Mouse (Mus musculus): ENCODE results near the gene D930020B18Rik. TPM values are rescaled to one million over a fixed set of nuclear protein-coding genes. Genes with fewer than 3 reads are reported as not detected.

Gene D930020B18Rik
- total RNA-seq, 2 experiments from 2014 or later: not detected

DNA sequence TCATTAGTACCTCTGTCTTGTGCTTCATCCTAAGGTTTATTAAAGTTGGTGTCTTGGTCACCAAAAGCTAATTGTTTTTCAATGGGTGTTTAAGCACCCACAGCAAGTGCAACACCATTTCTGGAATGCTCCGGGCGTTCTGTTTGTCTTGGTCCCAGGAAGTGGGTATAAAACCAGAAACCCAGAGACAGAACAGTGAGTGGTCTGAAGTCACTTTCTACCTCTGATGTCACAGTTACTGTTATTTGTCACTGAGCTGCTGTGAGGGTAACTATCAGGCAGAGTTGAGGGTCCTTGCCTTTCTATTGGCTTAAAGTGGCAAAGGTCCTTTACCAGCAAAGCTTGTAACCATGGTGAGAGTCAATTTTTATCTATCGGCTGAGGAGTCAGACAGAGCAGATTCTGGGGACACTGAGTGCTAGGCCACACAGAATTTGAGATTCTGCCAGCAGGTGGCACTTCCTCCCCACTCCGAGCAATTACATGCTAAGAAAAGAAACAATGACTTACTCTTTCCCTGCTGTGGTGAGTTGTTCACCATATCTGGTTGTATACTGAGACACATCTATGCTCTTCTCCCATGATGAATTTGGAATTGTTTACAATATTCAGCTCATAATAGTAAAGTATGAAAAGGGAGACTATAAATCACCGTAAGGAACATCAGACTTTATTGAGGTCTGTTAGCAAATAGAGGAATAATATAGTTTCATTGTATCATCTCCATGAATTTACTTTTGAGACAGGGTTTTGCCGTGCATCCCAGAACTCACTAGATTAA lies 1.0 kb upstream of the D930020B18Rik start:
- peak; percentile 6 to 34 for DNase-seq

DNA sequence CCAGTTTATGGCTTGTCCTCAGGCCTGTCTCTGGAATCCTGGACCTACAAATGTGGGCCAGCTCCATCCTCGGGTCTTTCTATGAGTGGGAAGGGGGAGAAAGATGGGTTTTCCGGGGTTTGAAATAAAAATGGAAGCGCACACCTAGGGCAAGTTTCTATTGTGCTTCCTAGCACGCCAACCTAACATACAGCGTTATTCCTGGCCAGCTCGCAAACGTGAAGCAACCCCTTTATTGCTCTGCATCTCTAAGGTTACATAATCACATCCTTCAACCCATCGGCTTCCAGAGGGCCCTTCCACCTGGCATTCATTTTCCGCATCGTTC lies 480 bp upstream of the D930020B18Rik start:
- DNase-seq: no peak

DNA sequence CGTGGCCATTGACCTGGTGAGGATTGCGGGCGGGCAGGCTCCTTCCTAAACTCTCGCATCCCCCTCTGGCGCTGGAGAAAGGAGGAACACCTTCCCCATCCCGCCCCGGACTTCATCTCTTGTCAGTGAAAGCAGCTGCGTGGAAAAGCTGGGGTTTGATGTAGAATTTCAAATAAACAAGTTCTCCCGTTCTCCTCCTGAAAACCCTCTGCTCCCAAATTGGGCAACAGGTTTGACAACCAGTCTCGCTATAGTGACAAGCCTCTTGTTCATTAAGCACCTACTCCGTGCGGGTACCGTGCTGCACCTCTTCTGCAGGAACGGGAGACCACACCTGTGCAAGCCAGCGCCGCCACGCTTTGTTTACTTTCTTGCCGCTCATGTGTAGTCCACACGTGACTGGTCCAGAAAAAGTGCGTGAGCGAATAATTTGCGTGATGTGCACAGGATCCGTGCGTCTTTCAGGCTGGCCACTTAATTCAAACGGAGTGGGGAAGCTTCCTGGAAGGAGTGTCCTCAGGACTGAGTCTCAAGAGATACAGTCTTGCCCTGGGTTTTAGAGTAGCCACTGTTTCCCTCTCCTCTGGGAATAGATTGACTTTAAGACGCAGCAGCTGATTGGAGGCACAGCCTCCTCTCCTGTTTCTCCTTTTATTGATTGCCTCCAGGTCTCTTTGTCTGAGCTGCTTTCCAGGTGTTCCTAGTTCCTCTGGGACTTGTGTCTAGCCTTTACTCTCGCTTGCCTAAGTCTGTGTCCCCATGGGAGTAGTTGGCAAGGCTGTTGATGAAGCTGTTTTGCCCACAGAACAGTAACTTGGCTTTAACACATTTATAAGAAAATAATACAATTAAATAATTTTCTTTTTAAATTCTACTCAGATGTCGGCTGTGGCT lies 913 bp downstream of the D930020B18Rik start:
- peak in 1 of 2 experiments; percentile 8 for DNase-seq

DNA sequence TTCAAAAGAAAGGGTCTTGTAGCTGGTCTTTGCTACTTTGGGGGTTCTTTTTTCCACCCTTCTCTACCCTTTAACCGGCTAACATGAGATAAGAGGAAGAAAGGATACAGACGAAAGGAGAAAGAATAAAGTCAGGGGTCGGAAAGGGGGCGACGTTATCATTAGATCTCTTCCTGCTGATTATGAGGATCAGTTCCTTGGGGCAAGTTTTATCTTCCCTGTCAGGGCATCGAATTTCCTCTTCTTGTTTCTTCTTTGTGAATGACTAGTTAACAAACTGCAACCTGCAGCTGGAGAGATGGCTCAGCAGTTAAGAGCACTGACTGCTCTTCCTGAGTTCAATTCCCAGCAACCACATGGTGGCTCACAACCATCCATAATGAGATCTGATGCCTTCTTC lies 4.9 kb downstream of the D930020B18Rik start:
- no peak for DNase-seq

DNA sequence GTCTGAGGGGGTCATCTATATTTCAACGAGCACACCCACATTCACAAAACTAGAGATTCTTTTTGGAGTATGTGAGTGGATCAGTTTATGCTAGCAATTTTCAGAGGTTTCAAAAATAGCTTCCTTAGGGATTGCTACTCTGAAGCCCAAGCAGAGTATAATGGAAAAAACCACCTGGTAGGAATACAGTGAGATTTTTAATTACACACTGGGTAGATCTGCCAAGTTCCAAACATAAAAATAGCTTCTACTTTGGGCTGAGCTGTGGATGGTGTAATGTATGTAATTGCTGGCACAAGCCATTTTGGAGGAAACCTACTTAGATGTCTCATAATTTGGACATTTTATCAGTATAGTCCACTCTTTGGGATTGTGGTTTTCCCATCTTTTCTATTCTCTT lies 11.7 kb downstream of the D930020B18Rik start:
- no peak for DNase-seq

DNA sequence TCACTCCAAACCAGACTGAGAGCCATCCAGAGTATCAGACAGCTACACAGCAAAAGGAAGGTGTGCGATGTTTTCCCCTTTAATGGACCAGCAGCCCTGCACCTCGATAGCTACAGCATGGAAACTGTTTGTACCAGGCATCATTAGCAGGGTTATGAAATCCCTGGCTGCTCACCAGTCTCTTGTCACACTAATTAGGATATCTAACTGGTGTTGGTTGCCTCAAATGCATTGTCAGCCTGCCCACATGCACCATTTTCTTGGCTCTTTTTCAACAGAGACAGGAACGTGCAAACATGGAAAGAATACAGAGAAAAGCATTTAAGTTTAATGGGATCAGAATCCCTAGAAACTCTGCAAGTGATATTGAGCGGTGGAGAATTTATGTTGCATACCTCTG lies 14.5 kb downstream of the D930020B18Rik start:
- no peak for DNase-seq

DNA sequence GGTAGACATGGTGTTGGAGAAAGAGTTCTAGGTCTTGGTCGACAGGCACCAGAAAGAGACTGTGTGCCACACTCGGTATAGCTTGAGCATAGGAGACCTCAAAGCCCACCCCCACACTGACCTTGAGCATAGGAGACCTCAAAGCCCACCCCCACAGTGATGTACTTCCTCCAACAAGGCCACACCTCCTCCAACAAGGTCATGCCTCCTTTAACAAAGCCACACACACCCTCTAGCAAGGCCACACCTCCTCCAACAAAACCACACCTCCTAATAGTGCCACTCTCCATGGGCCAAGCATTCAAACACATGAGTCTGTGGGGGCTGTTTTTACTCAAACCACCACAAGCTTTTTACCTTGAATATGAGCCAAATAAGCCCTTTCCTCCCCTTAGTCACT lies 21.3 kb downstream of the D930020B18Rik start:
- no peak for DNase-seq

DNA sequence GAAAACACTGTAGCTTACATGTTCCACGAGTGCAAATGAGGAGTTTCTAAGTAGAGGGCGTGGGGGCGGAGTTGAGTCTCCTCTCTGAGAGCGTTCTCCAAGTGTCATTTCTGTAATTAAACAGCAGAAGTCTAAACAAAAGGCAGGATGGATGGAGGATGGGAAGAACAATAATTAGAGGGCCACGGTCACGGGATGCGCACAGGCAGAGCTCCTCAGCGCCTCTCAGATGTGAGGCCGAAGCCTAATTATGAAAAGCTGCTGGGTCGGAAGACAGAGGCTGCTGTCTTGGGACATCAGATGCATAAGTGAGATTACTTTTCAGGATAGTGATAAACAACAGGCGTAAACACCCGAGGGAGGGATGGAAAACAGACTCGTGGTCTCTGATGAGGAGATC lies 22.2 kb downstream of the D930020B18Rik start:
- DNase-seq: no peak

DNA sequence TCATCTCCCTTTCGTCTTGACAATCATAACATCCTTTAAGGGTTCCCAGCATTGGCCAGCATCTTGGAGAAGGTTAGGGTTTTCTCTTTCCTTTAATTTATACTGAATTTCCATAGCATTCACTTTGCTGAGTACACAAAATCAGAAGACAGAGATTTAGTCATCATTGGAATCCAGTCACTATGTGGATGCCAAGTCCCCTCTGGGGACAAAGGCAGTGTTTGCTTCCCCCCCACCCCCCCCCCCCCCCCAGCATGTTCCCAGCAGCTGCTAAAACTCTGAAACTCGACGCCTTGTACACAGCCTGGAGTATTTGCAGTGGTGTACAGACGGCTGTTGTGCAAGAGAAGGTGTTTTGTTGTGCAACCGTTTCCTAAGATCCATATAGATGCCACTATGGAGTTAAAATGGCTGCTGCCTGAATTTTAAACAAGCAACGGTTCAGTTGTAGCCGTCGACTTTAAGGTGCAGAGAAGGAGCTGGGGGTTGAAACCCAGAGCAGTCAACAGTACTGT lies 24.3 kb downstream of the D930020B18Rik start:
- DNase-seq: peak; percentile 18 to 43

DNA sequence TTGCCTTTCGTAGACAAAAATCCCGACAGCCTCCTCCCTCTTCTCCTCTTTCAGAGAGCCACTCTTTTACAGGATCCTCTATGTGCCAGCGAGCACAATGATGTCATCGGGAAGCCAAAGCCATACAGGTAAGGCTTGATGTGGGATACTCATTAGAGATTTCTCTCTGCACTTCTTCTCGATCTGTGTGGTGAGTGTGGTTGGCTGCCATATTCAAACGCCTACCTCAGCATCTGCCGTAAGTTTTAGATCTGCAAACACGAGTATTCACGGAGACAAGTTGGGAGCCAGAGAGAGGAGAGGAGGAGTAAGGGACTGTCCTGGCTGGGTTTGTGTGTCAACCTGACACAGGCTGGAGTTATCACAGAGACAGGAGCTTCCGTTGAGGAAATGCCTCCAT lies 27.7 kb downstream of the D930020B18Rik start:
- DNase-seq: no peak

DNA sequence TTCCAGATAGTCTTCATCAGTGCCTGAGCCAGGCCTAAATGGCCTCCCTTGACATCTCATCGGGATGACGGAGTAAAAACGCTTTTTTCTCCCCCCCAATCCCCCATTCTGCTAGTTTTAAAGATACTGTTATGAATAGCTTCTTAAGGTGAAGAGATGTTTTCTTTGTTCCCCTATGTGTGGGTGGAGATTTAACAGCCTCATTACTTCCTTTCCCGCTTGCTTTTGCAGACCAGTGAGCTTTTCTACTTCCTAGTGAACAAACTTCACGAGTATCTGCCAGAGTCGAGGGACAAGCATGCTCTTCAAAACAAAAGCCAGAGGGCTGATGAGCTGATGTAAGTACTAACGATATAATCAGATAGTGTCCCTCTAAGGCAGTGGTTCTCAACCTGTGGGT lies 35.6 kb downstream of the D930020B18Rik start:
- DNase-seq: no peak

DNA sequence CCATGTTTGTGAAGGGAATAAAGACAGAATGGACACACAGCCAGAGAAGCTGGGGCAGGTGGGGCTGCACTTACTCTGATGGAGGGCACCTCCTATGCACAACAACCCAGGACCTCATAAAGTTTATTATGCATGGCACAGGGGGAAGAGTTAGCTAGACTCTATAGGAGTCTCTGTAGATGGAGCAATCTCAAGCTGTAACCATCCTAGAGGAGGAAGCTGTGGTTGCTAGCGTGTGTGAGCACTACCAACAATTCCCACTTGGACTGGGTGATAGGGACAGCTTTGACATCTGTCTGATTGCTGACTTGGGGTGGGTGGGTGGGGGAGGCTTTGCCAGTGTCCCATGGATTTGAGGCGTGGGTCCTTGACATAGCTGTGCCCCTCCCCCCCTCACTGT lies 39.5 kb downstream of the D930020B18Rik start:
- DNase-seq: no peak

DNA sequence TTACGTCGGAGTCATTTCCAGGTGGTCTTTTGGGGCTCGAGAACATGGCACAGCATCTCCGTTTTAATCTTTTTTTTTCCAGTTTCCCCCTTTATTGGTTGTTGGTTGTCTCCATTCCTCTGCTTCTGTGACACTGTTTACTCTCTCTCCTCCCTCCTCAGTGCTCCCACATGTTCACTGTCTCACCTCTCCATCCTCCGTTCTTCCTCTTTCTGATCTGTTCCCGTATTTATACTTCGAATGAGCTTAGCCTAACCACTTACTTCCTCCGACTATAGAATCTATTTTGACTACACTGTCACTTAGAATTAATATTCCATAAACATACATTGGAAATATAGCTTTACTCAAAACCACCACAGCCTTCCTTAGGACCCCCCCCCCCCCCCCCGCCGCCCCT lies 41.2 kb downstream of the D930020B18Rik start:
- DNase-seq: no peak

DNA sequence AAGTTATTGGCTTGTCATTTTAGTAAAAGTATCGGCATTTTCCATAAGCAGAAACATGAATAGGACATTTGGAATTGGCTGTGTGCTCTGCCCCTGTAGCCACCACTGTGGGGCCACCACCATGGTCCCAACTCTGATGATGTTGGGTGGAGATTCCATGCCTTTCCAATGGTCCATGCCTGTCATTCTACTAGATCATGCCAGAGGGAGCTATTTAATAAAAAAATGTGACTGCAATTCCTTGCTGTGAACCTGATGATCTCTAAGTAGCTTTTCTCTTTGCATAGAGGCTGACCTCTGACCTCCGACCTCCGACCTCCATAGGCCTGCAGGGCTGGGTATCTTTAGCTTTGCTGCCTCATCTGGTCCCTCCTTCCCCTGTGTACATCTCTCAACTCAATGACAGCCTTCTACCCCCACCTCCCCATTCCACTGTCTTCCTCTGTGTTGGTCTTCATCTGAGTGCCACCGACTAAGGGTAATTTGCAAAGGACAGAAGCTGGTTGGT lies 44.8 kb downstream of the D930020B18Rik start:
- peak in 1 of 2 experiments; percentile 29 for DNase-seq

DNA sequence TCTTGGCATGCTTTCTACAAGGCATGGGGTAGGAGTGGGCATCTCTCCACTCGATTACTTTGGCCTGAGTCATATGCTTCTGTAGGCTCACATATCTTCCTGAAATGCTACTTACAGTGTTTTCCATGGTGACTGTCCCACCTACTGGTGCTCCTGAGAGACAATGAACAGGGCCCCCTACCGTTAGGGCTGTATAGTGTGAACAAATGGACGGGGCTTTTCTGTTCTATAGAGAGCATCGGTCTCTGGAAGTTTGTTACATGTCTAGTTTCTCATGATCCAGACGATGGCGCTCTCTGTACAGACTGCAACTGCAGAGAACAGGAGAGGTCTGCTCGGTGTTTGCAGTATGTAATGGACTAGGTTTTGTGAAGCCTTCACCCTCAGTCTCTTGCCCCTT lies 46.1 kb downstream of the D930020B18Rik start:
- DNase-seq: no peak

DNA sequence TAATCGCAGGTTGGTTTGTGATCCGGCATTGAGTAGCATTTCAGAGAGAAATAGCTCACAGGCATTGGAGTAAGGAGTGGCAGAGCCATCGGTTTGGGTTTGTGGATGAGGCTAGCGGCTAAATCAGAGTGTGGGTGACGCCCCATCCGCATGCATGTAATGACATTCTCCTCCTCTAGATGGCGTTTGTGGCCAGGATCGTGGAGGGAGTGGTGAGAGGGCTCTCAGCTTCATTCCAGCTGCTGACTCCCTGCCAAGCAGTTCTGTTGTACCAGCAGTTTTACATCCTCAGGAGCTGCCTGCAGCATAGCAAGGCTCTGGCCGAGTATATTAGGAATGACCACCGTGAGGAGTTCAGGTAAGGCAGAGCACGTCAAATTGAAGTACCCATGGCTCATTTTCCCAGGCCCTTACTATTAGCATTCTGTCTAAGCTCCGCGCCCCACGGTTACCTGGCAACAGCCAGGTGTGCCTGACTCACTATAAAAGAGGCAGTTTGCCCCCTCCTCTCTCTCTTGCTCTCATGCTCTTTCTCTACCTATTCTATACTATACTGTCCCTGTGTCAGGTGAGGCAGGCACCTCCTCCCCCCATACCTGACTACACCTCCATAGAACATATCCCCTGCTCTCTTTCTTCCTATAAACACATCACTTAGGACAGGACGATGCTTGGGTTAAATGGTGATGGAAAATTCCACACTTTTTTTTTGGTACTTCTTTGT lies 48.4 kb downstream of the D930020B18Rik start:
- DNase-seq: peak; percentile 74 to 75

DNA sequence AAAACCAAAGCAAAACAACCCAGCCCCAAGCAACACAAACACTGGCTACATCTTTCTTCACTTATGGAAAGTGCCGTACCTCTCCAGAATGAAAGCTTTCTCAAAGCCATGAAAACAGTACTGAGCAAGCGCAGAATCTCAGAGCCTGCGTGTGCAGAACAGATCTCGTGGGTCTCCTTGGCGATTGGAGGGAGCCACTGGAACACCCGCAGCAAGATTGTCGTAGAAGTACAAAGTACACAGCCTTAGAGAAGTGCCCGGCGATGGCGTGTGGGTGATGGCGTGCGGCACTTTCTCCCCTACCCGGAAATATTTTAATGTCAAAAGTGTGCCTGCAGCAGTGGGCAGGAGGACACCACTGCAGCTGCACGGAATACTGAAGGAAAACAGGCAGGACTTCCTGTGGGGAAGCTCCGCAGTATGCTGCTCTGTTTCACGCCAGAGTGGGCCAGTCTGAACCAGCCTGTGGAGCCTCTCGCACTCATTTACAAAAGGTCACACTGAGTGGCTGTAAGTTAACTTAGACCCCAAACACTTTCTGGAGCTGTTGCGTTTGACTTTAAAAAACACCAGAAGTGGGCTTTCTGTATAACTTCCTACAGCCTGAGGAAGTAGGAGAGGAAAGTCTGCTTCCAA lies 51.7 kb downstream of the D930020B18Rik start:
- DNase-seq: peak in 1 of 2 experiments; percentile 34

DNA sequence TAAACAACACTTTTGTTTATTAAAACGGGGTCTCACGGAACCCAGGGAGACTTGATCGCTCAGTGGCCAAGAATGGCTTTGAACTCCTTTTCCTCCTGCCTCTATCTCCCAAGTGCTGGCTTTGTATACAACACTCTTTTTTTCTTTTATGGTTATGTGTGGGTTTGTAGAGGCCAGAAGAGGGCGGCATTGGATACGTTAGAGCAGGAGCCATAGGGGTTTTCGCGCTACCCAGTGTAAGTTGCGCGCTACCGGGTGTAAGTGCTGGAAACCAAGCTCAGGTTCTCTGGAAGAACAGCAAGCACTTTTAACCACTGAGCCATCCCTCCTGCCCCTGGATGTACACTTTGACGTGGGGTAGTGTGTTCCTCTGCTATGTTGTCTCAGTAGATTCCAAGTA lies 53.2 kb downstream of the D930020B18Rik start:
- DNase-seq: no peak

DNA sequence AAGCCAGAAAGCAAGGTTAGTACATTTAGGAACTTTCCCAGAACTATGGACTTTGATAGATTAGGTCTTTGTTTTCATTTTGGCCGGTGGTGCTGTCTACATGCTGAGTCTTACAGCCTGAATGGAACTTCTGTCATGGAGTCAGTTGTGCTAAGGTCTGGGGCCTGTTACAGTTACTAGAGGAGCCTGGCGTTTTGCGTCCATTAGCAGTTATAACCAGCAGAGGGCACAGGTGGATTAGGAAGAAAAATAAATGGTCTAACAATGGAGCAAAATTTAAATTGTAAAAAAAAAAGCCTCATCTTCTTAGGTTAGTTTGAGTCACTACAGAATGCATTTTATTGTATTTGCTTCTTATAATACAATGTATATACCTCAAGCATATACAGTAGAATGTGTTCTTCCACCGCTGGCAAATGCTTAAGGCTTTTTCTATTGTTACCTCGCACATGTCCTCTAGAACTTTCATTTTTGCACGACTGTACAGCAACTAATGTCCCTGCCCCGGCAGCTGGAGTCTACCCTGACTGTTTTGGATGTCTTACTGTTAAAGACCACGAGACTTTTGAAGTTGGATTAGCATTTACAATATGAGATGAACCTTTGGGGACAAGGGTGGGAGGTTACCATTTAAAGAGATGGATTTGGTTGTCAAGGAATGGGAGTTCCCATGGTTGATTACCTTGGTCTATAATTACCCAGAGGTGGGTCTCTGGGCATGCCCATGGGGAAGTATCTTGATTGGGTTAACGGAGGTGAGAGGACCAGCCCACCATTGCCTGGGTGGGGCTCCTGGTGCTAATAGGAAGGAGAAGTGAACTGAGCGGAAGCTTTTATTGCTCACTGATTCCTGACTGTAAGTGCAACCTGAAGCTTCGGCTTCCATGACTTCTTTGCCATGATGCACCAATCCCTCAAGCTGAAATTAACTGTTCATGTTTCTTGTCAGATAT lies 60.2 kb downstream of the D930020B18Rik start:
- DNase-seq: peak; percentile 38 to 74

DNA sequence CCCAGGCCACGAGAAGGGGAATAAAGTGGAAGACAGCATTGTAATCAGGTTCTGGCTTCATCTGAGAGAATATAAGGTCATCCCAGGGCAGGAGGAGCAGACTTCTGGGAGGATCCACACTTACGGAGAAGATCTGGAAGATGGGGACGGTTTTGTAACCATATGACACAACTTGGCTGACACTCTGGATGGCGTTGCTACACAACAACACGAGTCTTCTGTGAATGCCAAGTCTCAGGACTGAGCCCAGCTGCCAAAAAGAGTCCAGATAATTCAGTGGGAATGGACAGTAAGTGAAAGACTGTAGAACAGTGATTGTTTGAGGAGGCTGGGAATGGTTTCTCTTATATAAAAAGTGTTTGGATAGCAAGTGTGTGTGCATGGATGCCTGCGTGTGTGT lies 62.2 kb downstream of the D930020B18Rik start:
- peak; percentile 72 to 79 for DNase-seq

DNA sequence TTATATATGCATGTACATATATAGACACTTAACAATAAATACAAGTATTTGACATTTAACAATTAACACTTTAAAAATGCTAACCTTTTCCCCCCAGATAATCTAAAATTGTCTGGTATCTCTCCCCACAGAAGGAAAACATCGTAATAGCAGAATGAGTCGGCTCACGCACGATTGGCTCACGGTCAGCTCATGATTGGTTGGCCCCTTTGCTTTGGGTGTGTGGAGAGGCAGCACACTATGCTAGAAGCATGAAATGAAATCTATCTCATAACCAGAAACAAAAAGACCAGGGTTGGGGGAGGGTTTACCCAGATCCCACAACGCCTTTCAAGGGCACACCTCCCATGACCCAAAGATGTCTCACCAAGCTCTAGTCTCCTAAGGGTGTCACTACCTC lies 63.5 kb downstream of the D930020B18Rik start:
- peak; percentile 22 to 31 for DNase-seq
